Mouse (Mus musculus) layer of hippocampus, postnatal 36 days (tissue): Measurements from ENCODE around the gene Gm9048. TPM values are rescaled to one million over a fixed set of nuclear protein-coding genes. Genes with fewer than 3 reads are reported as not detected.
"Not testable (repeated sequence)": the region's sequence is repeated elsewhere in the genome, so short reads cannot be mapped to it uniquely, and the experiment has no call there.

ENCODE experiments used
- DNase-seq, 2 experiments: peaks; one replicate each; pipeline ENCODE4 v3.0.0; 2022
- total RNA-seq, 2 experiments: library from RNA; stranded (reverse); gene quantifications; 2 replicates each; pipeline ENCODE4 v1.2.3; 2021

The Gm9048 gene
- not detected for total RNA-seq

GRCm38 (mm10) chr10:118348579-118348978 lies at the start of gene Gm9048:
Gm9048 (minus strand) TSS chr10:118348679.
- DNase-seq, result not testable (repeated sequence)

GRCm38 (mm10) chr10:118370443-118370842 lies 22.0 kb upstream of the Gm9048 start:
- peak; percentile 66 to 74 for DNase-seq

- no peak for DNase-seq
Measured at GRCm38 (mm10) chr10:118369518-118369917, 21.0 kb upstream of the Gm9048 start.

- DNase-seq, result not testable (repeated sequence)
Measured at GRCm38 (mm10) chr10:118354005-118354404, 5.5 kb upstream of the Gm9048 start, which contains the start of gene Gm9049. Gm9049 (minus strand) TSS chr10:118354105.

DNA sequence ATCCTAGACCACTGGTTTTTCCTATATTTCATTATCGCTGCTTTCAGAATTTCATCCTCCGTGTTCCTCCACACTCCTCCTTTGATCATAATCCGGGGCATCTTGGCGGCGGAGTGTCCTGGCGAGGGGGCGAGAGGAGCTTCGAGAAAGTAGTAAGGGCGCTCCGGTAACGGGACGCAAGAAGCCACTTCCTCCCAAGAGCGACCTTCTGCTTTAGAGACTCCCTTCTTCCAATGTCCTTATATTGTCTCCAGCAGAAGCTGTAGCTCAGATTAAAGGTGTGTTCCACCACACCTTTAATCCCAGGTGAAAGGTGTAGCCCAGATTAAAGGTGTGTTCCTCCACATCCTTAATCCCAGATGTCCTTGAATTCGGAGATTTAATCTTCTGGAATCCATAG lies 5.3 kb downstream of the Gm9048 start, which contains the start of gene Gm9046:
Gm9046 (minus strand) TSS at position 101 of the 400 bp plus-strand sequence.
- not testable (repeated sequence) for DNase-seq

GRCm38 (mm10) chr10:118337731-118338130 lies 10.7 kb downstream of the Gm9048 start, which contains the start of gene Gm9045:
Gm9045 (minus strand) TSS chr10:118337831.
- DNase-seq, result not testable (repeated sequence)

- DNase-seq, result not testable (repeated sequence)
Measured at GRCm38 (mm10) chr10:118332308-118332707, 16.2 kb downstream of the Gm9048 start, which contains the start of gene Gm9044. Gm9044 (minus strand) TSS chr10:118332408.

DNA sequence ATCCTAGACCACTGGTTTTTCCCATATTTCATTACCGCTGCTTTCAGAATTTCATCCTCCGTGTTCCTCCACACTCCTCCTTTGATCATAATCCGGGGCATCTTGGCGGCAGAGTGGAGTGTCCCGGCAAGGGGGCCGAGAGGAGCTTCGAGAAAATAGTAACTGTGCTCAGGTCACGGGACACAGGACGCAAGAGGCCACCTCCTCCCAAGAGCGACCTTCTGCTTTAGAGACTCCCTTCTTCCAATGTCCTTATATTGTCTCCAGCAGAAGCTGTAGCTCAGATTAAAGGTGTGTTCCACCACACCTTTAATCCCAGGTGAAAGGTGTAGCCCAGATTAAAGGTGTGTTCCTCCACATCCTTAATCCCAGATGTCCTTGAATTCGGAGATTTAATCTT lies 21.6 kb downstream of the Gm9048 start, which contains the start of gene Gm9040:
Gm9040 (minus strand) TSS at position 101 of the 400 bp plus-strand sequence.
- DNase-seq, result not testable (repeated sequence)

DNA sequence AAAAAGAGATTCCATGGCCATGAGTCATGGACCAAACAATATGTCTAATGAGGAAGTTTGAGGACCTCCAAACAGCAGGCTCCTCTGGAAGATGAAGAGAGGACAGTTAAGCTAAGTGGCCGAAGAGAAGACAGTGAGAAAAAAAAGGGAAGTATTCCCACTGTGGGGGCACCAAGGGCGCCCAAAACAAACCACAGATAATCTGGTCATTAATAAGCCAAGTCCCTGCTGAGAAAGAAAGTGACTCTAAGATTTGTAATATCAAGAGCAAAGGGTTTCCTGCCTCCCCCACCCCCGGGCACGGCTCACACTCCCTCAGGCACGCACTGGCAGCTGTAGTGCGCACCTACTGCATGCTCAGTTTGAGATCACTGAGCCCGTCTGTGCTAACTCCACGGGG lies 29.5 kb downstream of the Gm9048 start:
- no peak for DNase-seq

DNA sequence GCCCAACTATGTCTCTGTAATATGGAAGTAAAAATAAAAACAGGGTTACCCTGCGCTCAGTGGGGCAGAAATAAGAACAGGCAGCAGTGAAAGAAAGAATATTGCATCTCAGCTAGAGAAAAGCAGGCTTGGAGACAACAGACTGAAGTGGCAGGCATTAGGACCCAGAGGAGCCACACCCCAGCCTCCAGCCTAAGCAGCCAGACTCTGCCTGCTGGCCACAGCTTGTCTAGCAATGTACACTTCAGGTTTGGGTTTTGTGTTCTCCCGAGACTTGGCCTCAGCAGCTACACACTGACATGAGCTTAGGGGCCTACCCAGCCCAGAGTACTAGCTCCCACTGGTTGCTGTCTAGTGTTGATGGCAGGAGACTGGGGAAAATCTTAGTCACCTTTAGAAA lies 46.3 kb downstream of the Gm9048 start:
- DNase-seq, result not testable (repeated sequence)

Other genes starting within 250 kb of the Gm9048 start
- gene Mdm1, start 206.9 kb downstream of the Gm9048 start, total RNA-seq, result 10 to 100 TPM; 10.7 to 13.3 TPM
- not detected for gene Il22, start 143.7 kb downstream of the Gm9048 start, total RNA-seq
- under 1 TPM; 0.94 to 0.97 TPM for gene Gm32717, start 107.9 kb downstream of the Gm9048 start, total RNA-seq
- under 1 TPM; 0.94 to 0.97 TPM for gene Gm32802, start 90.0 kb downstream of the Gm9048 start, total RNA-seq
- gene Iltifb, start 53.6 kb downstream of the Gm9048 start, total RNA-seq, result not detected
- gene Gm9040, start 21.7 kb downstream of the Gm9048 start, total RNA-seq, result not detected
- gene Gm9044, start 16.3 kb downstream of the Gm9048 start, total RNA-seq, result not detected
- gene Gm9045, start 10.8 kb downstream of the Gm9048 start, total RNA-seq, result not detected
- gene Gm9046, start 5.4 kb downstream of the Gm9048 start, total RNA-seq, result not detected
- not detected for gene Gm9049, start 5.4 kb upstream of the Gm9048 start, total RNA-seq
- not detected for gene Ifng, start 92.4 kb upstream of the Gm9048 start, total RNA-seq